Mouse (Mus musculus): ENCODE measurements at regions not wholly inside any gene's neighbourhood (a gene's known extent, or its start where the extent isn't known, plus 50 kb on each side); places are given as distances from the start of the nearest gene placed in this dataset.

- no peak for ATAC-seq
- no peaks in the 10 kb centered on the region for H3K27me3 ChIP-seq (ENCODE audit: insufficient read depth, low read length)
- H3K9ac ChIP-seq (replicated peaks; ENCODE audit: low read length) = no peak overlapping the region
- no peaks in the 10 kb centered on the region for H3K9me3 ChIP-seq (ENCODE audit: low read length)
- no peak for TF ChIP-seq CTCF (IDR thresholded peaks at IDR 0.05; ENCODE audit: low read depth)
- H3K27ac ChIP-seq = no peak overlapping the region
- no peaks in the 10 kb centered on the region for H3K36me3 ChIP-seq (ENCODE audit: insufficient read depth, low read length)
- no peak overlapping the region for H3K4me3 ChIP-seq (ENCODE audit: low read length)
- H3K4me2 ChIP-seq (ENCODE audit: low read depth, low read length) = no peak overlapping the region
- no peaks in the 10 kb centered on the region for H3K4me1 ChIP-seq (ENCODE audit: insufficient read depth, low read length)
- no peak for DNase-seq (ENCODE audit: low spot score)
Measured at GRCm38 (mm10) chr11:44340531-44340930, 59.3 kb upstream of the Il12b start.

- DNase-seq (ENCODE audit: low spot score) (no peak), ATAC-seq (no peak)
- Histone ChIP-seq H3K4me2 (ENCODE audit: low read depth, low read length) (no peak overlapping the region), H3K4me3 (ENCODE audit: low read length) (no peak overlapping the region), H3K36me3 (ENCODE audit: insufficient read depth, low read length) (no peaks in the 10 kb centered on the region), H3K27ac (no peak overlapping the region), H3K4me1 (ENCODE audit: insufficient read depth, low read length) (no peaks in the 10 kb centered on the region), H3K27me3 (ENCODE audit: insufficient read depth, low read length) (no peaks in the 10 kb centered on the region), H3K9me3 (ENCODE audit: low read length) (no peaks in the 10 kb centered on the region), H3K9ac (replicated peaks; ENCODE audit: low read length) (no peak overlapping the region)
- WGBS = 78% methylated on average over 3 of the region's 3 CpGs
- no peak for TF ChIP-seq CTCF (IDR thresholded peaks at IDR 0.05; ENCODE audit: low read depth)
Measured at GRCm38 (mm10) chr11:44348308-44348707, 51.6 kb upstream of the Il12b start.

GRCm38 (mm10) chr11:44349546-44349945, 50.3 kb upstream of the Il12b start:
- no peak for ATAC-seq
- H3K4me2 ChIP-seq (ENCODE audit: low read depth, low read length) = no peak overlapping the region
- TF ChIP-seq CTCF (IDR thresholded peaks at IDR 0.05; ENCODE audit: low read depth) = no peak

More at GRCm38 (mm10) chr11:44349546-44349945, 50.3 kb upstream of the Il12b start:
- Histone ChIP-seq H3K36me3 (ENCODE audit: insufficient read depth, low read length) (no peaks in the 10 kb centered on the region), H3K4me3 (ENCODE audit: low read length) (no peak overlapping the region), H3K9ac (replicated peaks; ENCODE audit: low read length) (no peak overlapping the region), H3K27me3 (ENCODE audit: insufficient read depth, low read length) (no peaks in the 10 kb centered on the region), H3K4me1 (ENCODE audit: insufficient read depth, low read length) (no peaks in the 10 kb centered on the region), H3K9me3 (ENCODE audit: low read length) (no peaks in the 10 kb centered on the region), H3K27ac (no peak overlapping the region)
- WGBS = 79% methylated on average over 8 of the region's 8 CpGs
- DNase-seq (ENCODE audit: low spot score) = no peak

Data from hindbrain, postnatal 0 days (tissue).